Mouse (Mus musculus): ENCODE results near the gene Specc1.

GRCm38 (mm10) chr11:62050356-62051330 is 94.1 kb downstream of the Specc1 start:
- TF ChIP-seq POLR2A (IDR thresholded peaks at IDR 0.05; ENCODE audit: insufficient read length, low read depth) (no peak), SRF (IDR thresholded peaks at IDR 0.05; ENCODE audit: control insufficient read depth, insufficient read length, low read depth) (no peak), USF1 (IDR thresholded peaks at IDR 0.05; ENCODE audit: low read depth) (no peak), POLR2AphosphoS2 (IDR thresholded peaks at IDR 0.05; ENCODE audit: insufficient read length, low read depth) (no peak), MYOG (IDR thresholded peaks at IDR 0.05; ENCODE audit: control insufficient read depth in 1 of 3, insufficient read depth in 1 of 3, insufficient read length in 2 of 3, low read depth in 2 of 3) (no peak)

Data from myocyte (in vitro differentiated cells).